Mouse (Mus musculus) lung, postnatal 0 days (tissue): ENCODE results near the gene Polr3b. TPM values are rescaled to one million over a fixed set of nuclear protein-coding genes. Genes with fewer than 3 reads are reported as not detected.

ENCODE experiments used
- ATAC-seq: fragments of 200-750 bp; cut with Nextera tagmentation; 2 replicates; pipeline ENCODE4 v1.8.0; 2017; ENCODE audit warnings: moderate library complexity
- DNase-seq: peaks from one replicate; pipeline ENCODE4 v3.0.0-alpha.2; 2016; ENCODE audit warnings: low spot score
- H3K27ac ChIP-seq: fragments of 300-500 bp; sonication (generic); 2 replicates; pipeline ENCODE4 v1.5.1; 2014; ENCODE audit warnings: antibody characterized with exemption, mild to moderate bottlenecking, low read length, mixed read lengths
- H3K27me3 ChIP-seq: fragments of 300-500 bp; sonication (generic); replicated peaks from 2 replicates; pipeline ENCODE4 v1.6.1; 2014; ENCODE audit warnings: low read length, mixed read lengths; ENCODE audit not compliant: insufficient read depth
- H3K36me3 ChIP-seq: fragments of 300-500 bp; sonication (generic); 2 replicates; pipeline ENCODE4 v1.6.1; 2014; ENCODE audit warnings: low read length, mixed read lengths; ENCODE audit not compliant: insufficient read depth
- H3K4me1 ChIP-seq: fragments of 300-500 bp; sonication (generic); 2 replicates; pipeline ENCODE4 v1.6.1; 2014; ENCODE audit warnings: antibody characterized with exemption, low read depth, low read length, mixed read lengths; ENCODE audit not compliant: insufficient read depth
- H3K4me2 ChIP-seq: fragments of 300-500 bp; sonication (generic); replicated peaks from 2 replicates; pipeline ENCODE4 v1.6.1; 2014; ENCODE audit warnings: low read depth, mild to moderate bottlenecking, low read length, moderate library complexity, mixed read lengths
- H3K4me3 ChIP-seq: fragments of 300-500 bp; sonication (generic); 2 replicates; pipeline ENCODE4 v1.5.1; 2014; ENCODE audit warnings: low read depth, low read length
- H3K9ac ChIP-seq: fragments of 300-500 bp; sonication (generic); replicated peaks from 2 replicates; pipeline ENCODE4 v1.6.1; 2014; ENCODE audit warnings: low read depth, mild to moderate bottlenecking
- H3K9me3 ChIP-seq: fragments of 300-500 bp; sonication (generic); 2 replicates; pipeline ENCODE4 v1.6.1; 2016; ENCODE audit warnings: low read length, mixed read lengths
- CTCF ChIP-seq: IDR thresholded peaks from 2 replicates; pipeline ENCODE4 v1.5.1; 2016; ENCODE audit warnings: antibody characterized with exemption, mild to moderate bottlenecking
- EP300 ChIP-seq: IDR thresholded peaks from 2 replicates; pipeline ENCODE4 v1.6.1; 2016; ENCODE audit warnings: antibody characterized with exemption, mild to moderate bottlenecking, control low read depth
- WGBS: fragments of 180-500 bp; shearing (Covaris S2); extraction: QIAGEN DNeasy Blood & Tissue Kit; methylation state at CpG from one replicate; pipeline ENCODE4 v1.1.7; 2014; 5-methylcytosine and 5-hydroxymethylcytosine counted together
- polyA plus RNA-seq: library from polyadenylated mRNA; unstranded; fragments of >200 nt; fragmentation: Nextera tagmentation; extraction: Ambion mirVana; gene quantifications from 2 replicates; pipeline ENCODE4 v1.2.1, GENCODE M21; 2015

The Polr3b gene
- polyA plus RNA-seq, 1 experiment from 2014 or later = 6.2 TPM

- H3K9ac ChIP-seq = no peak overlapping the region
- peaks cover 35% of the 10 kb centered on the region; the same call in 1 of the 2 replicates for H3K36me3 ChIP-seq
- ATAC-seq = no peak
- no peaks in the 10 kb centered on the region for H3K4me1 ChIP-seq
- 64% methylated on average over 1 of the region's 1 CpGs for WGBS
- DNase-seq = no peak
- H3K9me3 ChIP-seq = no peaks in the 10 kb centered on the region
- no peak overlapping the region for H3K27ac ChIP-seq
- H3K4me2 ChIP-seq = no peak overlapping the region
- TF ChIP-seq EP300 (no peak), CTCF (no peak)
- no peaks in the 10 kb centered on the region for H3K27me3 ChIP-seq
- no peak overlapping the region for H3K4me3 ChIP-seq
Measured at GRCm38 (mm10) chr10:84604335-84604734, 17.8 kb upstream of the Polr3b start.

GRCm38 (mm10) chr10:84608361-84608760 lies 13.7 kb upstream of the Polr3b start:
- H3K27ac ChIP-seq = no peak overlapping the region
- ATAC-seq = no peak
- TF ChIP-seq CTCF (no peak), EP300 (no peak)

GRCm38 (mm10) chr10:84610324-84610723 lies 11.8 kb upstream of the Polr3b start:
- H3K4me2 ChIP-seq = no peak overlapping the region
- H3K9ac ChIP-seq = no peak overlapping the region
- no peaks in the 10 kb centered on the region for H3K27me3 ChIP-seq
- H3K27ac ChIP-seq = peak overlapping the region; percentile 60
- H3K4me3 ChIP-seq = no peak overlapping the region
- DNase-seq (no peak), ATAC-seq (no peak)
- peaks cover 35% of the 10 kb centered on the region; the same call in 1 of the 2 replicates for H3K36me3 ChIP-seq
- no peaks in the 10 kb centered on the region for H3K9me3 ChIP-seq
- peaks cover 4% of the 10 kb centered on the region; the same call in 1 of the 2 replicates for H3K4me1 ChIP-seq
- TF ChIP-seq EP300 (no peak), CTCF (no peak)
- WGBS = 29% methylated on average over 4 of the region's 4 CpGs

More at GRCm38 (mm10) chr10:84608361-84608760, 13.7 kb upstream of the Polr3b start:
- no peak overlapping the region for H3K4me3 ChIP-seq
- H3K4me1 ChIP-seq = peaks cover 4% of the 10 kb centered on the region; the same call in 1 of the 2 replicates
- H3K9ac ChIP-seq = no peak overlapping the region
- H3K27me3 ChIP-seq = no peaks in the 10 kb centered on the region
- peaks cover 33% of the 10 kb centered on the region; the same call in 1 of the 2 replicates for H3K36me3 ChIP-seq
- H3K4me2 ChIP-seq = no peak overlapping the region
- DNase-seq = no peak
- WGBS = 60% methylated on average over 3 of the region's 3 CpGs
- no peaks in the 10 kb centered on the region for H3K9me3 ChIP-seq

- WGBS = 47% methylated on average over 3 of the region's 3 CpGs
- peak; percentile 95 for ATAC-seq
Measured at GRCm38 (mm10) chr10:84610783-84611182, 11.3 kb upstream of the Polr3b start.

GRCm38 (mm10) chr10:84611664-84612063 lies 10.4 kb upstream of the Polr3b start:
- Histone ChIP-seq H3K36me3 (peaks cover 25% of the 10 kb centered on the region; the same call in 1 of the 2 replicates), H3K4me3 (no peak overlapping the region), H3K9ac (no peak overlapping the region), H3K4me1 (peaks cover 4% of the 10 kb centered on the region; the same call in 1 of the 2 replicates), H3K4me2 (no peak overlapping the region), H3K9me3 (no peaks in the 10 kb centered on the region), H3K27ac (0 out of 2 replicates have a peak overlapping the region, but pooled peaks have one; percentile 26), H3K27me3 (no peaks in the 10 kb centered on the region)
- no peak for ATAC-seq
- no peak for TF ChIP-seq CTCF
- TF ChIP-seq EP300 = no peak
- no peak for DNase-seq
- WGBS = 26% methylated on average over 3 of the region's 3 CpGs

More at GRCm38 (mm10) chr10:84610783-84611182, 11.3 kb upstream of the Polr3b start:
- no peak overlapping the region for H3K4me2 ChIP-seq
- TF ChIP-seq CTCF (no peak), EP300 (peak; percentile 89)
- H3K27me3 ChIP-seq = no peaks in the 10 kb centered on the region
- peaks cover 31% of the 10 kb centered on the region; the same call in 1 of the 2 replicates for H3K36me3 ChIP-seq
- DNase-seq = peak; percentile 92
- peak overlapping the region; percentile 60 for H3K27ac ChIP-seq
- H3K4me3 ChIP-seq = no peak overlapping the region
- H3K9me3 ChIP-seq = no peaks in the 10 kb centered on the region
- no peak overlapping the region for H3K9ac ChIP-seq
- peaks cover 4% of the 10 kb centered on the region; the same call in 1 of the 2 replicates for H3K4me1 ChIP-seq

- TF ChIP-seq EP300 (no peak), CTCF (no peak)
- H3K4me2 ChIP-seq = no peak overlapping the region
- no peak overlapping the region for H3K4me3 ChIP-seq
- no peaks in the 10 kb centered on the region for H3K9me3 ChIP-seq
- no peaks in the 10 kb centered on the region for H3K27me3 ChIP-seq
- no peak for DNase-seq
- no peak for ATAC-seq
- no peak overlapping the region for H3K9ac ChIP-seq
- H3K4me1 ChIP-seq = peaks cover 4% of the 10 kb centered on the region; the same call in 1 of the 2 replicates
- no peak overlapping the region for H3K27ac ChIP-seq
- peaks cover 23% of the 10 kb centered on the region; the same call in 1 of the 2 replicates for H3K36me3 ChIP-seq
- 76% methylated on average over 2 of the region's 2 CpGs for WGBS
Measured at GRCm38 (mm10) chr10:84612281-84612680, 9.8 kb upstream of the Polr3b start.
